Mouse (Mus musculus) spleen, adult 18-20 months (tissue): Measurements from ENCODE around the gene Phf21b.
"Not testable (repeated sequence)": the region's sequence is repeated elsewhere in the genome, so short reads cannot be mapped to it uniquely, and the experiment has no call there.

Source experiments
- DNase-seq, 2 experiments: peaks; one replicate each; pipeline ENCODE4 v3.0.0; 2022; ENCODE audit warnings: mixed read lengths in 2 of 2

The Phf21b gene

DNA sequence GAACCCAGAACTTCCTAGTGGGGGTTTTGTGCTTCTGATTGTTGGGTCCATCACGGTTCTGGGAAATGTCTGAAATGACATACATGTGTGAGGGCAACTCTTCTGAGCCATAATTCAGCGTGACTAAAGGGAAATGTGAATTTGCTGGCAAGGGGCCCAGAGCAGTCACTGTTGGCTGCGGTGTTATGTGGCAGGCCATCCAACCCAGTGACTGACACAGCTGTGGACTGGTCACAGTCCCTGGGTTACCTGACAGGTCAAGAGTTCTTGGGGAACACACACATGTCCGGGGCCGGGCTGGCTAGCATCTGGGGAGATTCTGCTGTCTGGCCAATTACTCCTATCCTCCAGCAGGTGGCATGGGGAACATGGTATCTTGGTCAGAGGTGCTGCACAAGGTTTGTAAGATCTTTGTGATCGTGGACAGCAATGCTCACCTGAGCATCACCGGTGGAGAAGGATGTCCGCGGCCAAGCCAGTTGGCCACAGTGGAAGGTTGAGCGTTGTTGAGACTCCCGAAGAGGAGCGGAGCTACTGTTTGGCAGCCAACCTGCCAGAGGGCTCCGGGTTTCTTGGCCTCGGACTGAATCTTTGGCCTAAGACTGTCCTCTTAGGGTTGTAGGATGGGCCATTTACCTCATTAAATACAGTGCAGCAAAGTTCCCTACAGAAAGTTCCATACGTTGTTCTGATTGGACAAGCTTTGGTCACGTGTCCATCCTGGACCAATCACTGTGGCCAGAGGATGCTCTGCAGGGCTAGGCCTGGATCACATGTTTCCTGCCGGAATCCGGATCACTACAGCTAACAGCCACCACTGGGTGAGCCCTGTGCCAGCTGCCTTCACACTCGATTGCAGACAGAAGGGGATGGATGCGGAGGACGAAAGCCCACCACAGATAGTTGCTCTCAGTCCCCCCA is 83.4 kb downstream of the Phf21b start:
- no peak for DNase-seq

DNA sequence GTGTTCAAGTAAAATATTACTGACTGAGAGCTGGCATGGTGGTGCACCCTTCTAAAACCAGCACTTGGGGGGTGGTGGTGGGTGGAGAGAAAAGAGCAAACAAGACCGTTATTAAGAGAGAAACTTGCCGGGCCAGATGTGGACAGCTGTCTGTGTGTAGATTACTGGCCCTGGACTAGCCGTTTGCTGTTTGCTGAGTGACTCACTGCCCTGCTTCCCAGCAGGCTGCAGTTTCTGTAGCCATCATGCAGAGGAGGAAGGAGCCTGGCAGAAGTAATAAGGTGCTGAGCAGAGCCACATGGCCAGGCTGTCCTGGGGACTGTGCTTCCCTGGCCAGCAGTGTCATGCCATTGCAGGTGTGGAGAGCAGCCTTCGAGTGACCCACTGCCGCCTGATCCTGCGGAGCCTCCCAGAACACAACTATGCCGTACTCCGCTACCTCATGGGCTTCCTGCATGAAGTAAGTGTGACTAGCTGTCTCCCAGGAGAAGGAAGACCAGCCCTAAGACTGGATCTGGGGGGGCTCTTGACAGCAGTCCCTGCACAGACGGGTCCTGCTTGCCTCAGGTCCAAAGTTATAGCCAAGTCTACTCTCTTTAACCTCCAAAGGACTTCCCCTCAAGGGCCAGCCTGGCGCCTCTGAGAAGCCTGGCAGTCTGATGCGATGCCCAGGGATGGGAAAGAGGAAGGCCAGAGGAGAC is 86.1 kb downstream of the Phf21b start:
- no peak for DNase-seq

DNA sequence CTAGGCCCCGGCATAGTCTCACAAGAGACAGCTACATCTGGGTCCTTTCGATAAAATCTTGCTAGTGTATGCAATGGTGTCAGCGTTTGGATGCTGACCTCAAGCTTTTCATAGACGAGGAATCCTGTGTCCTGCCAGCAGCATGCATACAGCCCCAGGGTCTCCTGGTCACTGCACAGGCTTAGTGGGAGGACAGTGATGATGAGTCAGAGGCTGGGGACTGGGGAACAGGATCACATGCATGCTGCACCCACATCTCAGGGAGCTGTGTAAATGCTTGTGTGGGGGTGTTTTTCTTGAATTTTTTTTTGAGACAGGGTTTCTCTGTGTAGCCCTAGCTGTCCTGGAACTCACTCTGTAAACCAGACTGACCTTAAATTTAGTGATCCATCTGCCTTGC is 87.3 kb downstream of the Phf21b start:
- not testable (repeated sequence) for DNase-seq

DNA sequence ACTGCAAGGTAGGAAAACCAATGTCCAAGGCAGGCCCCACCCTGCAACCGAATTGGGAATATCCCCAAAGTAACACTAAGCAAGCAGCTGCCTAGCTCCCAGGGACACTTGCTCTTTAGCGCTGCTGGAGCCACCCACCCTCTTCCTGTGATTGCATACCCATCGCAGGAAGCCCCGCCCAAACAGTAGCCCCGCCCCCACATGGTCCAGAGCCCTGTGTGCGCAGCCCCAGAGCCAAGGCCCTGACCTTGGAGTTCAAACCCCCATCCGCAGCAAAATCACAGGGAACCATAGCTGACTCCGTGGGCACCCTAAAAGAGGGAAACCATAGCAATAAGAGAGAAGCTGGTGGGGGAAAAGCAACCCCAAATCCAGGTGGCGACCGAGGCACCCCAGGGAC is 89.2 kb downstream of the Phf21b start:
- no peak for DNase-seq

DNA sequence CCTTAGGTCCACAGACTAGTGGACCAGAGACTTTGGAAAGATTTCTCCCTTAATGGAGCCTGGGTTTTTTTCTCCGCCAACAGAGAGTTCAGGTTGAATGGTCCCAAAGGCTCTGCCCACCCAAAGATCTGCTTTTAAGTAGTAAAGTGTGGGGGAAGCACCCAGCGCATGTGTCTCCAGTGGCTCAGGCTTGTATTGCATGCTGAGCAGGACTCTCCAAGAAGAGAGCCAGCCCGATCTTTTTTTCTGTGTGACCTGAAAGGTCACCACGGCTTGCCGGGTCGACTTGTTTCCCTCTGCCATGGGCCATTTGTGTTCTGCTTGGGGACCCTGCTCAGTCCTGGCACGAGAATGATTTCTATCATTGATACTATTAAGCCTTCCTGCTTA is 92.4 kb downstream of the Phf21b start:
- DNase-seq, result no peak

DNA sequence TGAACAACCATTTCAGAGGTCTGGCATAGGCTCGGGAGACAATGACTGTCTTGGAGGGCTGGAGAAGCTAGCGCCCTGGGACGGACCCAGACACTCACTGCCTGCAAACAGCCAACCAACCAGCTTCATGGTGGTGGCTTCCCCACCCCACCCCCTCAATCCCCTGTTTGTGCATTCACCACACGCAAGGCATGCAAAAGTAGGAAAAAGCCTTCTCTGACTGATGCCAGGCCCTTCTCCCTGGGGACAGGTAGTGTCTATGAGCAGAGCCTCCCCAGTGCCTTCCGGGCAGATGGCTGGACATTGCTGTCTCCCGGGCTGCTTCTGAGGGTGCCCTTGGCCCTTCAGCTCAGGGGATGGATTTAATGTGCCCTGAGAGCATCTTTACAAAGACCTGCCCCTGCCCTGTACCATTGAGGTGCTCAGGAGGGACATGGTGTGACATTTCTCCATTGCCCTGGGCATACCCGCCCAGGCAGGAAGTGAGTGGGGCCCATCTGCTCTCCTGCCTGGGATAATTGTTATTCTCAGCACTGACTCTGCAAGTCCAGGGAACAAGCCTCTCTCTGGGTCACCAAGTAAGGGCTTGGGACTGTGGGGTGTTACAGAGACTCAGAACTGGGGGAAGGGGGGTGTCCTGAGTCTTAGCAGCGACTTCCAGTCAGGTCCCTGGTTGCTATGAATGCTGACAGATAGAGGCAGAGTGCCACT is 93.0 kb downstream of the Phf21b start:
- no peak for DNase-seq

DNA sequence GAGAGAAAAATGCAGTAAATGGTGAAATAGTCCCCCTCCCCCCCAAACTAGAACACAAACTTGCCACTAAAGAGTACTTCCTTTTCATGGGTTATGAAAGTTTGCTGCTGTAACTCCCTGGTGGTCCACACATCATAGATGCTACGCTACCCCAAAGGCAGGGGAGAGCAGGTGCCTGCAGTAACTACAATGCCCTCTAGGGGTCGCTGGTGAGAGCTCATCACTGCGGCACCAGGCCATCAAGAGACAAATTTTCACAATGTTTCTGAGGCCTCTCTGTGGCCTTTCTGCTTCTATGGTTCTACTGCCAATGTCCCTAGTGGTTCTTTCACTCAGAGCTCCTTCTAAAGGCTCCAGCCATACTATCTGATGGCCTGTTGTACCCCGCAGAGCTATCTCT is 97.4 kb downstream of the Phf21b start:
- DNase-seq, result peak in 1 of 2 experiments; percentile 34

DNA sequence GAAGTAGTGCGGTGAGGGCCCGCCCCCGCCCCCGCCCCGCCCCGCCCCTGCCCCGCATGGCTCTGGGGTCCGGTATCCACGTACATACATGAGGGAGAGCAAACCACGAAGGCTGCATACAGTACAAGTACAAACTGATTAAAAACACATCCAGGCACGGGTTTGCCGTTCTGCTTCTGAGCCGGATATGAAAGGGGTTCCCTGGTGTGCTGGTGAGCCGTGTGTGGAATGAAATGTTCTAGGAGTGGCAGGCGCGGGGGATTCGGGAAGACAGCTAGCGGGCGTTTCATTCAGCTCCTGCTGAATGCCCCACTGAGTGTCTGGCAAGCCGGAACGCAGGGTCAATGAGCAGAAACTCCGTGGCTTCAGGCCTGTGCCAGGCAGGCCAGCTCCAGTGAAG is 99.4 kb downstream of the Phf21b start:
- no peak for DNase-seq

DNA sequence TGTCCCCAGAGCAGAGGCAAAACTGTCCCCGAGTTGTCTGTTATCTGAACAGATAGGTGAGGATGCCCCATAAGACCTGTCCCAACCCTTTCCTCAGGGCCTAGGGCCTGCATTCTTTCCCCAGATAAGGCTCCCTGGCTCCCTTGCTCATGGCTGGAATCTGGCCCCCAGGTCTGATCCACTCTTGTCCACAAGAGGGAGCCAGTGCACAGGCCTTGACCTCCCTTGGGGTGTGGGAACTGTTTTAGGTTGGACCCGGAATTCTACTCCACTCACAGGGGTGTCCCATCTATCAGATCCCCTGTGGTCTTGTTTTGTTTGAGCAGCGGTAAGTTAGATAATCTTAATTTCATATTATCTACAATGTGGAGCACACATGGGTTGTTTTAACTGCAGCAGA is 100.9 kb downstream of the Phf21b start:
- DNase-seq, result peak in 1 of 2 experiments; percentile 64

DNA sequence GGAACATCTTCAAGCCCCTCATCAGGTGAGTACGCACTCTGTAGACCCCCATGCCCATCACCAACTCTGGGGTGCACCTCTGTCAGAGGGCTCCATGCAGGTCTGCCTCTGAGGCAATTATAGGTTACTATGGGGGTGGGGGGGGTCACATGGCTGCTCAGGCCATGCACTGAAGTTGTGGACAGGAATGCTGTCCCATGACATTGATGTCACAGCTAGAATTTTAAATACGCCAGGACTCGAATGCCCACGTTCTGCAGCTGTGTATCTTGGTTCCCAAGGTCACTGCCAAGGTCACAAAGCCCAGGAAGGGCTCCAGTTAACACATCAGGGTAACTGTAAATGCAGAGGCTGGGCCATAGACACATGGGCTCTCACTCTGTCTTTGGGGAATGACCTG is 110.0 kb downstream of the Phf21b start:
- DNase-seq, result no peak

DNA sequence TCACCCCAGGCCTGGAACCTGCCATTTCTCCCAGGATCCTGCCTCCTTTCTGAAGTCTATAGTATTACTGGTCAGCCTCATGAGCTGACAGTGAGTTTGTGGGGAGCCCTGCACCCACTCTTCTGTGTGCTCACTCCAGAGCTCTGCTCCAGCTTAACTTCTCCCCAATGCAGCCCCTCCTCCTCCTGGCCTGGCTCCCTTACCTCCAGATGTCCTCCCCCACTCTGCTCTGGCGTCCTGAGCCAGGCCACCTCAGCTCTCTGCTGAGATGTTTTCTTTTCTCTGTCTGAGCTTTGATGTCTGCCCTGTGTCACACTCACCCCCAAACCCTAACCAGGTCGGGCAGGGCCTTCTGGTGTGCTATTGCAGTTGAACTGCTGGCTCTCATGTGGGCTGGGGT is 111.5 kb downstream of the Phf21b start:
- no peak for DNase-seq

DNA sequence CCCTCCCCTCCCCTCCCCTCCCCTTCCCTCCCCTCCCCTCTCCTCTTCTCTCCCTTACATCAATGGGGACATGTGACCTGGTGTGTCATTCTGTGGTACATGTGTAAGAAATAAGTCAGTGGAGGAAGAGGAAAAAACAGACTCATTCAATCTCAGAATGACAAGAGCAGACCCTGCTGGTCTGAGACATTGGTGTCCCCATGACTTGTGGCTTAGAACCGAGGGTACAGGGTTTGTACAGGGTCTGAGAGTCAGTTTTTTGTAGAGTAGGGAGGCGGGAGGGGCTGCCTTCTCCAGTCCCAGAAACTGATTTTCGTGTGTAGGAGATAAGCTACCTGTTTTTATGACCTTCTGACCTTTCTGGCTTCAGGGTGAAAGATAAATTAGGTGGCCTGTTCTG is 112.5 kb downstream of the Phf21b start:
- DNase-seq, result no peak

DNA sequence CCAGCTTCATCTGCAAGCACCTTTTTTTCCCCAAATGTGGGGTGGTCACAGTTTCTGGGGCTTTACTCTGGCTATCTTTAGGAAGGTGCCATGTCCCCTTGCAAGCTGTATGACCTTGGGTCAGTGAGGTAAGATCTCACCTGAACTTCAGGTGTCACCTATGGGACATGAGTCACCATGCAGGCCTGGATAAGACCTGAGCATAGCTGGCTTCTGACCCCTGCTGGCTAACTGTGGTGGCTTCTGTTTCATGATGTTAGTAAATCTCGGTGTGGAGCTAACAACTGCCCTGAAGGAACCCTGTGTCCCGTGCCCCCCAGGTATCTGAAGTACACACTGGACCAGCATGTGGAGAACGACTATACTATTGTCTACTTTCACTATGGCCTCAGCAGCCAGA is 114.3 kb downstream of the Phf21b start:
- DNase-seq, result no peak

DNA sequence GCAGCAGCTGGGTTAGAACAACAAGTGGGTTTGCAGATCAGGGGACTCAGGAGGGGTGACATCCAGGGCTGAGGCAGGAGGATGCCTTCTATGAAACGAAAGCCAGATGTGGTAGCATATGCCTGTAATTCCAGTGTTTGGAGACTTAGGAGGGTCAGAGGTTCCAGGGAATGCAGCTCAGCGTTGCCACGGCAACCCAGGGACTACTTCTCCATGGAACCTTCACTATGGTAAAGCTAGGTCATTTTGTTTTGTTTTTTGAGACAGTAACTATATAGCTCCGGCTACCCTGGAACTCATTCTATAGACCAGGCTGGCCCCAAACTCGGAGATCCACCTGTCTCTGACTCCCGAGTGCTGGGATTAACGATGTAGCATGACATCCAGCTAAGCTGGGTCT is 117.6 kb downstream of the Phf21b start:
- DNase-seq, result no peak

DNA sequence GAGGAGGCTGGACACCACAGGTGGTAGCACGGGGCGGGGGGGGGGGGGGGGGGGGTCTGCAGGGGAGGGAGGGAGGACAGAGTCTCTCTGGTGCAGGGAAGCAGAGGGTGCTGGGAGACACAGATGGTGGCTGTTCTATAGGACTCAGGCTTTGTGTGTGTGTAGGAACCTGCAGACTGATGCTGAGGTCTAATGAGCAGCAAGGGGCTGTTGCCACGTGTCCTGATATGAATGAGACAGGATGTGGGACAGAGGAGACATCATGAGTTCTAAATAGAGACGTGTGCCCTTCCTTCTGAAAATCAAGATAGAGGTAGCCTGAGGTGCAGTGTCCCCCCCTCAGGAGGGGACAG is 118.9 kb downstream of the Phf21b start:
- no peak for DNase-seq

DNA sequence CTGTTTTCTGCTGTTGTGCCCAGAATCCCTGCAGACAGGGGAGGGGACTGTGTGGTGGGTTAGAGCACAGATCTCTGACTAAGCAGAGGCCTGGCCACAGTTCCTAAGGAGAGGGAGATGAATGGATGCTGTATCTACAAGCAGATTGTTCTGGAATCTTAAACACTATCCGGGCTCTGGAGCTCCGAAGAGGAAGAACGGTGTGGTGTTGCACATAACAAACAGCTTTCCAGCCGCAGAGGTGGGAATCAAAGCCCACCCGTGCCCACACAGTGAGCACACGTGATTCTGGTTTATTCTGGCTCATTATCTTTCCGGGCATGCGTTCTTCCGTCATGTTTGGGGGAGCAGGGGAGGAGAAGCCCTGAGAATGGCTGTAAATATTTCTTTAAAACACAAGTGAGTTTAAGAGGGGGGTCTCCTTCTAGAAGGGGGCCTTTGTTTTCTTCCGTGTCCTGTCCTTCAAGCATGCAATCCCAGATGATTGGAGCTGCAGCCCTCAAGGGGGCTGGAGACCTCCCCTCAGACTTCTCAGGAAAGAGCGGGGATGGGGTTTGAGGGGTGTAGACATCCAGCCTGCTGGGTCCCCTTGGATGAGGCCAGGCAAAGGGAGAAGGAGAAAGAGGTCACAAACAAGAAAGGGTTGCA is 119.4 kb downstream of the Phf21b start:
- DNase-seq, result no peak
